8 mouse cellular contexts compared by ENCODE assay signal in genomic region chr19:40589530-40589880, GRCm38 (mm10). TPM values are rescaled to one million over a fixed set of nuclear protein-coding genes. Genes with fewer than 3 reads are reported as not detected.
A peak's percentile ranks its signal among the peaks of the same experiment; 100 is the strongest.
DNase-seq lines count a peak whose midpoint lies in the region; ATAC-seq and TF ChIP-seq lines count a peak whose summit lies in the region.

No protein-coding gene starts in this region.

- DNase-seq in lung, adult 18-20 months, result no peak
- peak; percentile 58 for DNase-seq in forebrain, embryonic 11.5 days (ENCODE audit: low spot score)
- no peak for DNase-seq in urinary bladder, postnatal 14 days (ENCODE audit: low spot score)
- no peak for DNase-seq in urinary bladder, postnatal 10 days (ENCODE audit: low spot score)
- DNase-seq in gastrocnemius, postnatal 14 days, result no peak

- TF ChIP-seq POLR2A in small intestine, adult 2 months (IDR thresholded peaks at IDR 0.05; ENCODE audit: low read depth, low read length), result no peak

- WGBS in lung, embryonic 16.5 days, result under 1% methylated on average over 10 of the region's 10 CpGs
- 0% methylated on average over 9 of the region's 10 CpGs for whole genome bisulfite sequencing in forebrain, embryonic 11.5 days
- WGBS in limb, embryonic 15.5 days, result 2% methylated on average over 10 of the region's 10 CpGs
- WGBS in small intestine, adult 2 months, result 0% methylated on average over 10 of the region's 10 CpGs

- H3K4me2 ChIP-seq in lung, embryonic 16.5 days (ENCODE audit: low read depth, low read length), result peak overlapping the region; percentile 65
- H3K4me2 ChIP-seq in forebrain, embryonic 11.5 days (ENCODE audit: low read depth, low read length, severe bottlenecking), result peak overlapping the region; percentile 79
- peak overlapping the region; percentile 73 for H3K4me2 ChIP-seq in limb, embryonic 15.5 days

- H3K4me1 ChIP-seq in lung, embryonic 16.5 days (replicated peaks; ENCODE audit: control insufficient read depth, insufficient read depth, low read length), result peaks cover 7% of the 10 kb centered on the region
- peaks cover 7% of the 10 kb centered on the region; the same call in 1 of the 2 replicates for H3K4me1 ChIP-seq in forebrain, embryonic 11.5 days (replicated peaks; ENCODE audit: control insufficient read depth, insufficient read depth, low read length)
- H3K4me1 ChIP-seq in limb, embryonic 15.5 days, result peaks cover 15% of the 10 kb centered on the region; the same call in 1 of the 2 replicates
- peaks cover 16% of the 10 kb centered on the region; the same call in 1 of the 2 replicates for H3K4me1 ChIP-seq in small intestine, adult 2 months (ENCODE audit: control insufficient read depth, insufficient read depth, insufficient read length, low read length)

- no peaks in the 10 kb centered on the region for H3K36me3 ChIP-seq in lung, embryonic 16.5 days (ENCODE audit: control insufficient read depth, insufficient read depth, low read length)
- H3K36me3 ChIP-seq in forebrain, embryonic 11.5 days (ENCODE audit: control insufficient read depth, insufficient read depth, low read length), result no peaks in the 10 kb centered on the region
- 0 out of 2 replicates have a peak, but pooled peaks cover 7% of the 10 kb centered on the region for H3K36me3 ChIP-seq in limb, embryonic 15.5 days
- H3K36me3 ChIP-seq in small intestine, adult 2 months (ENCODE audit: control insufficient read depth, insufficient read depth, low read length), result no peaks in the 10 kb centered on the region

- intact Hi-C loops in gastrocnemius, postnatal 14 days (cut with DNase I; ENCODE audit: low total_unique reads), result no loop called here

- H3K4me3 ChIP-seq in lung, embryonic 16.5 days (ENCODE audit: low read length), result peak overlapping the region; percentile 86
- peak overlapping the region; percentile 83 for H3K4me3 ChIP-seq in forebrain, embryonic 11.5 days (ENCODE audit: low read depth, low read length)
- H3K4me3 ChIP-seq in limb, embryonic 15.5 days, result peak overlapping the region; percentile 89
- H3K4me3 ChIP-seq in small intestine, adult 2 months (ENCODE audit: low read depth, low read length), result peak overlapping the region; percentile 79

- H3K9me3 ChIP-seq in lung, embryonic 16.5 days (ENCODE audit: control insufficient read depth, low read length), result no peaks in the 10 kb centered on the region
- no peaks in the 10 kb centered on the region for H3K9me3 ChIP-seq in forebrain, embryonic 11.5 days (ENCODE audit: control insufficient read depth, low read length)
- no peaks in the 10 kb centered on the region for H3K9me3 ChIP-seq in limb, embryonic 15.5 days

- H3K27me3 ChIP-seq in lung, embryonic 16.5 days (ENCODE audit: control insufficient read depth, insufficient read depth, low read depth, low read length), result no peaks in the 10 kb centered on the region
- no peaks in the 10 kb centered on the region for H3K27me3 ChIP-seq in forebrain, embryonic 11.5 days (ENCODE audit: control insufficient read depth, insufficient read depth, low read length)
- no peaks in the 10 kb centered on the region for H3K27me3 ChIP-seq in limb, embryonic 15.5 days
- H3K27me3 ChIP-seq in small intestine, adult 2 months (ENCODE audit: control insufficient read depth, insufficient read depth, low read length), result no peaks in the 10 kb centered on the region

- H3K9ac ChIP-seq in lung, embryonic 16.5 days (ENCODE audit: low read length), result peak overlapping the region; percentile 77
- H3K9ac ChIP-seq in forebrain, embryonic 11.5 days (ENCODE audit: low read length), result peak overlapping the region; percentile 86
- 0 out of 2 replicates have a peak overlapping the region, but pooled peaks have one; percentile 26 for H3K9ac ChIP-seq in limb, embryonic 15.5 days

- ATAC-seq in lung, embryonic 16.5 days (ENCODE audit: low read depth), result no peak
- peak; percentile 8 for ATAC-seq in forebrain, embryonic 11.5 days (replicated peaks; ENCODE audit: low FRiP score)
- ATAC-seq in limb, embryonic 15.5 days (ENCODE audit: insufficient number of reproducible peaks, low FRiP score, low TSS enrichment, low read depth), result no peak

- no peak for TF ChIP-seq CTCF in small intestine, adult 2 months (IDR thresholded peaks at IDR 0.05; ENCODE audit: extremely low read depth, insufficient read length, insufficient replicate concordance, low read depth, low read length)

- peak overlapping the region; percentile 48; the same call in 1 of the 2 replicates for H3K27ac ChIP-seq in lung, embryonic 16.5 days (ENCODE audit: low read length)
- H3K27ac ChIP-seq in forebrain, embryonic 11.5 days (ENCODE audit: low read depth, low read length), result 0 out of 2 replicates have a peak overlapping the region, but pooled peaks have one; percentile 34
- peak overlapping the region; percentile 80 for H3K27ac ChIP-seq in limb, embryonic 15.5 days
- H3K27ac ChIP-seq in small intestine, adult 2 months (ENCODE audit: insufficient read depth, low read depth, low read length), result peak overlapping the region; percentile 84

RNA-seq across cellular contexts. Expression of gene Aldh18a1, which starts 1.2 kb away (rescaled TPM):
- polyA plus RNA-seq in lung, embryonic 16.5 days (2015; fragmentation: Nextera tagmentation; extraction: Ambion mirVana), result 40.7 and 50.6 TPM in 2 replicates
- polyA plus RNA-seq in forebrain, embryonic 11.5 days (2014; fragmentation: Nextera tagmentation; extraction: Ambion mirVana), result 109 and 112 TPM in 2 replicates
- 78.0 and 79.7 TPM in 2 replicates for polyA plus RNA-seq in limb, embryonic 15.5 days (2015; fragmentation: Nextera tagmentation; extraction: Ambion mirVana)
- polyA plus RNA-seq in small intestine, adult 2 months (2012; rRNA removed), result 34.4 and 87.3 TPM in 2 replicates
- 10 to 100 TPM in 1 of 2 experiments, 1 to 10 TPM in 1; 7.9 to 12.0 TPM for total RNA-seq in gastrocnemius, postnatal 14 days (2021)

RNA-seq across cellular contexts. Expression of gene Tctn3, which starts 22.5 kb away (rescaled TPM):
- polyA plus RNA-seq in lung, embryonic 16.5 days (2015; fragmentation: Nextera tagmentation; extraction: Ambion mirVana), result 11.8 and 12.7 TPM in 2 replicates
- polyA plus RNA-seq in forebrain, embryonic 11.5 days (2014; fragmentation: Nextera tagmentation; extraction: Ambion mirVana), result 15.1 and 16.6 TPM in 2 replicates
- 12.5 and 13.9 TPM in 2 replicates for polyA plus RNA-seq in limb, embryonic 15.5 days (2015; fragmentation: Nextera tagmentation; extraction: Ambion mirVana)
- 3.7 and 4.0 TPM in 2 replicates for polyA plus RNA-seq in small intestine, adult 2 months (2012; rRNA removed)
- 1 to 10 TPM; 1.9 to 2.6 TPM for total RNA-seq in gastrocnemius, postnatal 14 days (2021)

RNA-seq across cellular contexts. Expression of gene Entpd1, which starts 22.7 kb away (rescaled TPM):
- 16.8 and 18.6 TPM in 2 replicates for polyA plus RNA-seq in lung, embryonic 16.5 days (2015; fragmentation: Nextera tagmentation; extraction: Ambion mirVana)
- 7.8 and 9.3 TPM in 2 replicates for polyA plus RNA-seq in forebrain, embryonic 11.5 days (2014; fragmentation: Nextera tagmentation; extraction: Ambion mirVana)
- 11.2 and 13.2 TPM in 2 replicates for polyA plus RNA-seq in limb, embryonic 15.5 days (2015; fragmentation: Nextera tagmentation; extraction: Ambion mirVana)
- 3.1 and 4.6 TPM in 2 replicates for polyA plus RNA-seq in small intestine, adult 2 months (2012; rRNA removed)
- 10 to 100 TPM; 20.2 to 25.9 TPM for total RNA-seq in gastrocnemius, postnatal 14 days (2021)

Comparison
In these comparisons a context has a peak if more than half of its experiments do, and no peak if none do; other contexts are left out.
1. H3K27ac ChIP-seq: peak in every context shown above with its lines; median percentile 84 in small intestine, adult 2 months; 80 in limb, embryonic 15.5 days; 48 in lung, embryonic 16.5 days; 34 in forebrain, embryonic 11.5 days.
2. H3K9ac ChIP-seq: peak in every context shown above with its lines; median percentile 86 in forebrain, embryonic 11.5 days; 77 in lung, embryonic 16.5 days; 26 in limb, embryonic 15.5 days.